Mouse (Mus musculus): ENCODE results near the gene Ahr.

The Ahr gene

GRCm38 (mm10) chr12:35501476-35501875 is 33.4 kb downstream of the Ahr start:
- no peak for DNase-seq (ENCODE audit: low spot score)

DNA sequence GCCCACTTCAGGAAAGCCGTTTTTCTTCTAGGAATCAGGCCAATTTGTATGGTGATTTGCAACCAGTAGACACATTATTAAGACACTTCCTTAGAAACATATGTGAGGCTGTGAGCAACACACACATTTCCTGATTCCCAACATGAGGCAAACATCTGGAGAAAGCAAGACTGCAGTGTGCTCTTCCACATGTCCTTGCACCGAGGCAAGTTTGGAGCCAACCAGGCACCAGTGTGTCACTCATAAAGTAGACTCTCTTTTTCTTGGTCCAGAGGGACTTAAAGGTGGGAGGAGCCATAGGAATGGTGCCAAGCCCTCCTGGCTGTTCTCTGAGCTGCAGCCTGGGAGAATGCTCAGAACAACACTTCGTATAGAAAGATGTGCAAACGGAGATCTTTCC is 39.6 kb downstream of the Ahr start:
- DNase-seq (ENCODE audit: low spot score), result no peak

GRCm38 (mm10) chr12:35480764-35481163 is 54.1 kb downstream of the Ahr start:
- no peak for DNase-seq (ENCODE audit: low spot score)

DNA sequence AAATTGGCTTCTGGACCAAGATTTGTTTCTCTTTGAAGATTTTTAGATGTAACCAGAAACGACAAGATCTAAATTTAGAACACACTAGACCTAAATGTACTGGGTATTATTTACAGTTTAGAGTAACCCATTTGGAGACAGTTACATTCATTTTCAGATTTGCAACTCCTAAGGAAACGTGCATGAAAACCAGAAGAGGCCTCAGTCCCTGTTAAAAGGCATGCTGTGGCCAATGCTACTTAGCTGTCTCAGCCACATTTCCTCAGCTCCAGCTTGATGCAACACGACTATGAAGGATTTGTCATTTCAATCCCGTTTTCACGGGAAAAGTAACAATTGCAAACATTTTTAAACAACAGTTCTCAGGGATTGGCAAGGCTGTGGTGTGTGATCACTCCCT is 55.9 kb downstream of the Ahr start:
- DNase-seq (ENCODE audit: low spot score), result no peak

- no peak for DNase-seq (ENCODE audit: low spot score)
Observed at GRCm38 (mm10) chr12:35463457-35463856, 71.4 kb downstream of the Ahr start.

DNA sequence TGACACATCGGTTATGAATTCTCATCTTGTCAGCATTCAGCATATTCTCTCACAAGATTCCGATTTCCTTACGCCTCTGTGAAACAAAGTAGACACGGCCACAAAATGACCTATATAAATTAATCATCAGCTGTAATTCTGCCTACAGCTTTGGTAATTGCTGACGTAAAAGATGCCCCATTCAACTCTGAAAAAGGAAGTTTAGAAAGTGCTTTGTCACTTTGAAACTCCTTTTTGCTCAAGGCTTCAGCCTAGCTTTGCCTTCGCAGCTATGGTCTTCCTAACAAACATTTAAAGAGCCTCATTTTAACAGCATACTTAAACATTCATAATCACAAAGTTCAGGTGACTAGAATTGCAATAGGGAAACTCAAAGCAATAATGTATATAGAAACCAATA is 72.2 kb downstream of the Ahr start:
- no peak for DNase-seq (ENCODE audit: low spot score)

- no peak for DNase-seq (ENCODE audit: low spot score)
Observed at GRCm38 (mm10) chr12:35459662-35460061, 75.2 kb downstream of the Ahr start.
